Mouse (Mus musculus): ENCODE data around the gene Nr3c2.

Gene Nr3c2

DNA sequence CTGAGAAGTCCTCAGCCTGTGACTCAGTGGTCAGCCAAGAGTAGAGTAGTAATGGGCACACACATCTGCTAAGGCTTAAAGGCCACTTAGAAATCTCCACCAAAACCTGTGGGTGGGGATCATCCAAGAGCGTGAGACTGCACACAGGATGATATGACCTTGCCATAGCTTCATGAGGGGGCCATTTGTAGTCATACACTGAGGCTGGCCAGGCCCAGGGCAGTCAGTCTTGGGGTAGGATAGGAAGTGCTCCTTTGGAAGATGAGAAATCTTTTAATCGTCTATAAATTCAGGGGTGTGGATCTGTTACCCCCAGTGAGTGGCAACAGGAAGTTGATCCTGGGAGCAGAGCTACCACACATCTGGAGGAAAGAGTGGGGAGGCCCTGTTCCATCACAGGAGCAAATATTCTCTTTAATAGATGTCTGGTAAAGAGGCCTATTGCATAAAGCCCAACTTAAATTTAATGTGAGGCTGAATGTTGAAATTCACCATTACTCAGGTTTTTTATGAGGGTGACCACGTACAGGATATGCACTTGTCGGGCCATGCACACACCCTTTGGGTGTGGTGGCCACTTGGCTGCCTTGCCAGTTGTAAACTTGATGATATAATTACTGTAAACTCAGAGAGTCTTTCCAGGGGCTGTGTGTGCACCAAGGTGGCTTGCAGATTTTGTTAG lies 270.7 kb downstream of the Nr3c2 start:
- DNase-seq (ENCODE audit: extremely low read depth, low read depth) = no peak

DNA sequence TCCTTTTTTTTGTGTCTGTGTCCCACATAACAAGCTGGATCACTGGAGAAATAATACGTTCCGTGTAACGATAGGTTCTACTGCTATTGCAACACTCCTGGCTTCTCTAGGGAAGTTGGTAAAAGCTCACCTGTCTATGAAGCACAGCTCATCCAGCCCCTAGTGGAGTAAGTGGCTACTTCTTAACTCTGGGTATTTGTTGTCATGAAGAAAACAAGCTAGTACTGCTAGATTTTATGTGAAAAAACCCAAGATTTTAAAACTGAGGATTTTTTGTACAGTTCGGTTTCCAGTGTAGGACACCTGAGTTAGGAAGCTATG lies 271.2 kb downstream of the Nr3c2 start:
- DNase-seq (ENCODE audit: extremely low read depth, low read depth) = no peak

- DNase-seq (ENCODE audit: extremely low read depth, low read depth) = no peak
Measured at GRCm38 (mm10) chr8:77173075-77173657, 273.9 kb downstream of the Nr3c2 start.

GRCm38 (mm10) chr8:77173736-77174135 lies 274.5 kb downstream of the Nr3c2 start:
- DNase-seq (ENCODE audit: extremely low read depth, low read depth) = no peak

- no peak for DNase-seq (ENCODE audit: extremely low read depth, low read depth)
Measured at GRCm38 (mm10) chr8:77175471-77175870, 276.2 kb downstream of the Nr3c2 start.

DNA sequence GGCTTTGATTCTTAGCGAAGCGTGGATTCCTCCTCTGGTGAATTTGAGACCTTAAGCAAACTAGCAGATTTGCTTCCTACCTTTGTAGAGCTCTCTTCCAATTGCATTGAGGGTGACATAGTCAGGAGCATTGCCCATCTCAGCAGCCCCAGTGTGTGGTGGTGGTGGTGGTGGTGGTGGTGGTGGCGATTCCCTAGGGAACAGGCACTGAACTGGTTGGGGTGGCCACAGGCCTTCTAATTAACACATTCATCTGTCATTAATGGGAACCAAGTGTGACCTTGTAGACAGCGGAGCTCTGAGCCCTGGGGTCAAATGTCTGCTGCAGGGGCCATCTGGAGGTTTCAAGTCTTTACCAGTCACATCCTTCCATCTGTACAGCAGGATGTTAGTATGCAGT lies 277.1 kb downstream of the Nr3c2 start:
- DNase-seq (ENCODE audit: extremely low read depth, low read depth) = no peak

GRCm38 (mm10) chr8:77185816-77186215 lies 286.6 kb downstream of the Nr3c2 start:
- no peak for DNase-seq (ENCODE audit: extremely low read depth, low read depth)

- no peak for DNase-seq (ENCODE audit: extremely low read depth, low read depth)
Measured at GRCm38 (mm10) chr8:77186914-77187536, 287.8 kb downstream of the Nr3c2 start.

DNA sequence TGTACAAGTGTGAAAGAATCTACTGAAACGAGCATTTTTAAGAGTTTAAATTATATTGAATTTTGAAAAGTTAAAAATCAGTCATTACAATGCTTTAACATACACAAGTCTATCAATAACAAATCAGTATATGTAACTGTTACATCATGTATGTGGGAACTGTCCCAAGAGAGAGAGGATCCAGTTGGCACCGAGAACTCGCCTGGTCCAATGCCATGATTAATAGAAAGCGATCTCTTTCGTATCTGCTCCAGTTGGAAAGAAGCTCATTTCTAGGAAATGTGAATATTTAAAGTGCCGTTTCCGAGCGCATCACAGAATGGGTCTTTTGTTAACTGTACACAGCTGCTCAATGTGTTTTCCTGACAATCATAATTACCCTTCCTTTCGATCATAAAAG lies 288.5 kb downstream of the Nr3c2 start:
- no peak for DNase-seq (ENCODE audit: extremely low read depth, low read depth)

- DNase-seq (ENCODE audit: extremely low read depth, low read depth) = no peak
Measured at GRCm38 (mm10) chr8:77188298-77188697, 289.1 kb downstream of the Nr3c2 start.

GRCm38 (mm10) chr8:77189318-77189717 lies 290.1 kb downstream of the Nr3c2 start:
- DNase-seq (ENCODE audit: extremely low read depth, low read depth) = no peak

- no peak for DNase-seq (ENCODE audit: extremely low read depth, low read depth)
Measured at GRCm38 (mm10) chr8:77190393-77190792, 291.2 kb downstream of the Nr3c2 start.

GRCm38 (mm10) chr8:77209297-77209696 lies 310.1 kb downstream of the Nr3c2 start:
- DNase-seq (ENCODE audit: extremely low read depth, low read depth) = no peak

DNA sequence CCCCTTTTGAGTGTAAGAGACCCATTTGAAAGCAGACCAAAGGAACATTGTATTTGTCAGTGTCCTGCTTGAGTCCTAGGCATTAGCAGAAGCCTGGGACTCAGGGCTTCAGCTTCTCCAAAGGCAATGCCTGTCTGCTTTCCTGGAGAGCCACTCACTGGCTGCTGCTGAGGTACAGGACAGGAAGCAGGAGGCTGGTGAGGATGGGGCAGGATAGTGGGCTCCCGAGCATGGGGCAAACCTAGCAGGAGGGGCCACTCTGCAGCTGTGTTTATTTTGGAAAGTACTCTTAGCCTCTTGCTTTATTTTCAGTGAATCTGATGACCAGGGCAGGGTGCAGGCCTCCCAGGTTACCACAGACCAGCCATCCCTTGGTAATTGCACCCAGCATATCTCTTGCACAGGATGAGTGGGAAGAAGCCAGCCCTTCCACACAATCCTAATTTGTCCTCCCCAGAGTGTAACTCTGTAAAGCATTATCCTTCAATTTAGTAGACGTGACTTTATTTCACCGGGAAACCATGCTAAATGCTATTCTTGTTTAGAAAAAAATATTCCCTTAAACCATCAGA lies 314.7 kb downstream of the Nr3c2 start:
- DNase-seq (ENCODE audit: extremely low read depth, low read depth) = no peak

- DNase-seq (ENCODE audit: extremely low read depth, low read depth) = peak; percentile 4
Measured at GRCm38 (mm10) chr8:77214665-77215064, 315.4 kb downstream of the Nr3c2 start.

- DNase-seq (ENCODE audit: extremely low read depth, low read depth) = no peak
Measured at GRCm38 (mm10) chr8:77215191-77215590, 315.9 kb downstream of the Nr3c2 start.

DNA sequence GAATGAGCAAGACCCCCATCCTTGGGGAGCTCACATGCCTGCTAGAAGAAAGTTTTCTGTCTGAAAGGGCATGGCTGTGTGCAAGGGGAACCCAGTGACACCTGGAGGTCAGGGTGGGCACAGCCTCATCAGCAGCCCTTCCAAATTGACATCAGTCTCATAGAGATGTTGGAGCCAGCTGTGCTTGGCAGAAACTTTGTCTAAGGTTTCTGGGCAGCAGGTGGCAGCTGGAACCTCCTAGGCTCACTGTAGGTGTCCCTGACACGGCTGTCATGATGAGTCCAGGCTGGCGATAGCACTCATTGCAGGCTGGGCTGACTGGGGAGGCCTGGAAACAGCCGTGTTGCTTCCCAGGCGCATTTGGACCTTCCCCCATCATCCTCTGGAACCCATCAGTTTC lies 323.9 kb downstream of the Nr3c2 start:
- no peak for DNase-seq (ENCODE audit: extremely low read depth, low read depth)

GRCm38 (mm10) chr8:77227742-77228141 lies 328.5 kb downstream of the Nr3c2 start:
- DNase-seq (ENCODE audit: extremely low read depth, low read depth) = no peak

- DNase-seq (ENCODE audit: extremely low read depth, low read depth) = no peak
Measured at GRCm38 (mm10) chr8:77228688-77229087, 329.4 kb downstream of the Nr3c2 start.

- no peak for DNase-seq (ENCODE audit: extremely low read depth, low read depth)
Measured at GRCm38 (mm10) chr8:77231211-77231610, 332.0 kb downstream of the Nr3c2 start.

- DNase-seq (ENCODE audit: extremely low read depth, low read depth) = no peak
Measured at GRCm38 (mm10) chr8:77231834-77232233, 332.6 kb downstream of the Nr3c2 start.

- DNase-seq (ENCODE audit: extremely low read depth, low read depth) = no peak
Measured at GRCm38 (mm10) chr8:77232411-77232810, 333.2 kb downstream of the Nr3c2 start.

DNA sequence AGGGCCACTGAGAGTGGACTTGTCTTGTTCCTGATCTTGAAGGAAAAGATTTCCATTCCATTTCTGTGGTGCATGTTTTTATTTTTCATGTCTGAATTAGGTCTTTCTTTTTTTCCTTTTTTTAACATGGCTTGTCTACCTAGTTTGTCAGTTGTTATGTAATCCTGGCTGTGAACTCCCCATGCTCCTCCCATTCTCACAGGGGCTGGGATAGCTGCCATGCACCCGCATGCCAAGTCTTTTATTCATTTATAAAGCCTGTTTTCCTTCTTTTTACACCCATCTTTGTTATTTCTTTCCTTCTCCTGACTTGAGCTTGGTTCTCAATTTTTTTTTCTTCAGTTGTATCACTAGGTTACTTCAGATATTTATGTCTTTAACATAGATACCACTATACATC lies 337.5 kb downstream of the Nr3c2 start:
- no peak for DNase-seq (ENCODE audit: extremely low read depth, low read depth)

Data from MEL-GATA-1-ER (cell line).